Mouse (Mus musculus) G1E (cell line): ENCODE measurements around the gene Tgfbr3. TPM values are rescaled to one million over a fixed set of nuclear protein-coding genes. Genes with fewer than 3 reads are reported as not detected.

ENCODE experiments used
- ATAC-seq: 2 replicates; pipeline ENCODE4 v1.8.0; 2016; ENCODE audit warnings: mild to moderate bottlenecking; ENCODE audit not compliant: insufficient number of reproducible peaks, poor library complexity, low FRiP score, severe bottlenecking; ENCODE audit errors: extremely low read depth
- DNase-seq: peaks from one replicate; pipeline ENCODE4 v3.0.0; 2012; ENCODE audit warnings: low spot score
- H3K27me3 ChIP-seq: 2 replicates; pipeline ENCODE4 v1.6.1; 2012; ENCODE audit warnings: mild to moderate bottlenecking, low read length, inconsistent platforms; ENCODE audit not compliant: insufficient read depth
- H3K36me3 ChIP-seq: replicated peaks from 2 replicates; pipeline ENCODE3; 2012; ENCODE audit warnings: mild to moderate bottlenecking, inconsistent platforms
- H3K4me1 ChIP-seq: 2 replicates; pipeline ENCODE4 v1.6.1; 2012; ENCODE audit warnings: low read depth, low read length, inconsistent platforms, mixed read lengths; ENCODE audit not compliant: insufficient read depth
- H3K4me3 ChIP-seq: 2 replicates; pipeline ENCODE4 v1.5.1; 2012; ENCODE audit warnings: low read depth, mild to moderate bottlenecking, inconsistent platforms, low read length, moderate library complexity, mixed read lengths
- H3K9me3 ChIP-seq: replicated peaks from 2 replicates; pipeline ENCODE4 v1.6.1; 2012; ENCODE audit warnings: inconsistent platforms
- CTCF ChIP-seq: IDR thresholded peaks from 2 replicates; pipeline ENCODE4 v1.5.1; 2012; ENCODE audit warnings: low read depth, low read length, inconsistent platforms, mixed read lengths
- GATA1 ChIP-seq: IDR thresholded peaks from 2 replicates; pipeline ENCODE4 v1.6.1; 2012; ENCODE audit warnings: borderline replicate concordance, low read length, inconsistent platforms, mixed read lengths
- GATA2 ChIP-seq: IDR thresholded peaks from 2 replicates; pipeline ENCODE4 v1.6.1; 2012; ENCODE audit warnings: low read depth, low read length, inconsistent platforms, borderline replicate concordance
- POLR2AphosphoS5 ChIP-seq: IDR thresholded peaks from 2 replicates; pipeline ENCODE4 v1.6.1; 2012; ENCODE audit warnings: low read depth, low read length, inconsistent platforms; ENCODE audit not compliant: insufficient replicate concordance
- TAL1 ChIP-seq: conservative IDR thresholded peaks from 2 replicates; pipeline ENCODE4 v1.6.1; 2012; ENCODE audit warnings: low read depth, low read length, inconsistent platforms, mixed read lengths
- polyA plus RNA-seq: library from polyadenylated mRNA; stranded (reverse); fragments of >175 nt; gene quantifications from 2 replicates; pipeline ENCODE4 v1.2.3, GENCODE M21; 2012
- total RNA-seq, 2 experiments: library from RNA; stranded (forward) in 1 of 2; stranded (reverse) in 1 of 2; fragments of 200-1000 nt in 1 of 2; fragments of >200 nt in 1 of 2; fragmentation: Nextera tagmentation in 1 of 2; gene quantifications; 2 replicates each; pipeline ENCODE4 v1.2.3; 2014 to 2017

The Tgfbr3 gene
- total and polyA plus RNA-seq, 3 experiments, result 0.05 TPM; not detected in 2

GRCm38 (mm10) chr5:107077900-107078299 is 211.5 kb downstream of the Tgfbr3 start:
- Histone ChIP-seq H3K36me3 (no peaks in the 10 kb centered on the region), H3K9me3 (no peaks in the 10 kb centered on the region), H3K27me3 (peaks cover 12% of the 10 kb centered on the region), H3K4me1 (no peaks in the 10 kb centered on the region), H3K4me3 (no peak overlapping the region)
- no peak for DNase-seq
- TF ChIP-seq TAL1, result no peak
- no peak for TF ChIP-seq CTCF
- TF ChIP-seq GATA1, result no peak
- TF ChIP-seq GATA2, result no peak
- no peak for TF ChIP-seq POLR2AphosphoS5
- no peak for ATAC-seq

- peaks cover 8% of the 10 kb centered on the region for H3K27me3 ChIP-seq
- H3K9me3 ChIP-seq, result no peaks in the 10 kb centered on the region
- no peaks in the 10 kb centered on the region for H3K36me3 ChIP-seq
- DNase-seq, result no peak
- no peak overlapping the region for H3K4me3 ChIP-seq
- no peak for ATAC-seq
- no peaks in the 10 kb centered on the region for H3K4me1 ChIP-seq
- TF ChIP-seq GATA2, result no peak
- TF ChIP-seq CTCF, result no peak
- TF ChIP-seq GATA1, result no peak
- no peak for TF ChIP-seq POLR2AphosphoS5
- TF ChIP-seq TAL1, result no peak
Measured at GRCm38 (mm10) chr5:107074980-107075583, 214.3 kb downstream of the Tgfbr3 start.

GRCm38 (mm10) chr5:107074350-107074749 is 215.1 kb downstream of the Tgfbr3 start:
- Histone ChIP-seq H3K27me3 (peaks cover 4% of the 10 kb centered on the region), H3K4me3 (no peak overlapping the region), H3K36me3 (no peaks in the 10 kb centered on the region), H3K9me3 (no peaks in the 10 kb centered on the region), H3K4me1 (no peaks in the 10 kb centered on the region)
- DNase-seq, result no peak
- TF ChIP-seq TAL1 (no peak), GATA2 (no peak), GATA1 (no peak), CTCF (no peak), POLR2AphosphoS5 (no peak)
- no peak for ATAC-seq

GRCm38 (mm10) chr5:107073536-107073935 is 215.9 kb downstream of the Tgfbr3 start:
- Histone ChIP-seq H3K4me1 (no peaks in the 10 kb centered on the region), H3K9me3 (no peaks in the 10 kb centered on the region), H3K4me3 (no peak overlapping the region), H3K27me3 (no peaks in the 10 kb centered on the region; the same call in 1 of the 2 replicates), H3K36me3 (no peaks in the 10 kb centered on the region)
- ATAC-seq (no peak), DNase-seq (no peak)
- TF ChIP-seq GATA2 (no peak), POLR2AphosphoS5 (no peak), CTCF (no peak), TAL1 (no peak), GATA1 (no peak)

- DNase-seq (no peak), ATAC-seq (no peak)
- H3K9me3 ChIP-seq, result no peaks in the 10 kb centered on the region
- no peak for TF ChIP-seq GATA1
- no peak for TF ChIP-seq TAL1
- no peak for TF ChIP-seq CTCF
- no peak for TF ChIP-seq GATA2
- TF ChIP-seq POLR2AphosphoS5, result no peak
- no peaks in the 10 kb centered on the region; the same call in 1 of the 2 replicates for H3K27me3 ChIP-seq
- H3K36me3 ChIP-seq, result no peaks in the 10 kb centered on the region
- no peak overlapping the region for H3K4me3 ChIP-seq
- H3K4me1 ChIP-seq, result no peaks in the 10 kb centered on the region
Measured at GRCm38 (mm10) chr5:107068146-107068545, 221.3 kb downstream of the Tgfbr3 start.

GRCm38 (mm10) chr5:107067531-107067930 is 221.9 kb downstream of the Tgfbr3 start:
- TF ChIP-seq POLR2AphosphoS5 (no peak), GATA1 (no peak), CTCF (no peak), TAL1 (no peak), GATA2 (no peak)
- no peak for ATAC-seq
- Histone ChIP-seq H3K9me3 (no peaks in the 10 kb centered on the region), H3K4me1 (no peaks in the 10 kb centered on the region), H3K4me3 (no peak overlapping the region), H3K27me3 (no peaks in the 10 kb centered on the region; the same call in 1 of the 2 replicates), H3K36me3 (no peaks in the 10 kb centered on the region)
- DNase-seq, result no peak

GRCm38 (mm10) chr5:107064922-107065321 is 224.5 kb downstream of the Tgfbr3 start:
- Histone ChIP-seq H3K4me3 (no peak overlapping the region), H3K36me3 (no peaks in the 10 kb centered on the region), H3K9me3 (no peaks in the 10 kb centered on the region), H3K27me3 (no peaks in the 10 kb centered on the region), H3K4me1 (no peaks in the 10 kb centered on the region)
- no peak for DNase-seq
- TF ChIP-seq CTCF (no peak), GATA1 (no peak), POLR2AphosphoS5 (no peak), TAL1 (no peak), GATA2 (no peak)
- no peak for ATAC-seq
